Mouse (Mus musculus): ENCODE data around the gene Large1.

- no peak for TF ChIP-seq CTCF (IDR thresholded peaks at IDR 0.05; ENCODE audit: low read depth, low read length)
- TF ChIP-seq GATA1 (IDR thresholded peaks at IDR 0.05; ENCODE audit: borderline replicate concordance, low read length) = no peak
- TF ChIP-seq TAL1 (conservative IDR thresholded peaks at IDR 0.05; ENCODE audit: low read depth, low read length) = no peak
- no peak for TF ChIP-seq POLR2AphosphoS5 (IDR thresholded peaks at IDR 0.05; ENCODE audit: insufficient replicate concordance, low read depth, low read length)
Observed at GRCm38 (mm10) chr8:72780644-72781043, 572.7 kb downstream of the Large1 start.
